Mouse (Mus musculus) testis, adult 2 months (tissue): ENCODE measurements at regions not wholly inside any gene's neighbourhood (a gene's known extent, or its start where the extent isn't known, plus 50 kb on each side); places are given as distances from the start of the nearest gene placed in this dataset.
"Not testable (repeated sequence)": the region's sequence is repeated elsewhere in the genome, so short reads cannot be mapped to it uniquely, and the experiment has no call there.

ENCODE experiments used
- H3K27ac ChIP-seq: fragments of 200-500 bp; 2 replicates; pipeline ENCODE4 v1.5.1; 2012; ENCODE audit warnings: low read depth, low read length; ENCODE audit not compliant: control insufficient read depth, insufficient read depth
- H3K27me3 ChIP-seq: fragments of 200-500 bp; 2 replicates; pipeline ENCODE4 v1.6.1; 2012; ENCODE audit warnings: mild to moderate bottlenecking, low read length, moderate library complexity; ENCODE audit not compliant: control insufficient read depth, insufficient read depth
- H3K36me3 ChIP-seq: fragments of 200-500 bp; 2 replicates; pipeline ENCODE4 v1.6.1; 2012; ENCODE audit warnings: mild to moderate bottlenecking, low read length; ENCODE audit not compliant: control insufficient read depth, insufficient read depth
- H3K4me1 ChIP-seq: fragments of 200-500 bp; 2 replicates; pipeline ENCODE4 v1.6.1; 2012; ENCODE audit warnings: low read length; ENCODE audit not compliant: control insufficient read depth, insufficient read depth
- H3K4me3 ChIP-seq: fragments of 200-500 bp; 2 replicates; pipeline ENCODE4 v1.5.1; 2012; ENCODE audit warnings: low read depth, mild to moderate bottlenecking, low read length, moderate library complexity, mixed read lengths; ENCODE audit not compliant: control insufficient read depth
- CTCF ChIP-seq: fragments of 200-500 bp; IDR thresholded peaks from 2 replicates; pipeline ENCODE4 v1.5.1; 2012; ENCODE audit warnings: low read depth, mild to moderate bottlenecking, inconsistent platforms, low read length, moderate library complexity; ENCODE audit not compliant: control insufficient read depth, insufficient read depth, insufficient replicate concordance
- POLR2A ChIP-seq: fragments of 200-500 bp; IDR thresholded peaks from 2 replicates; pipeline ENCODE4 v1.6.1; 2012; ENCODE audit warnings: low read depth, mild to moderate bottlenecking, inconsistent platforms, low read length, moderate library complexity; ENCODE audit not compliant: control insufficient read depth

DNA sequence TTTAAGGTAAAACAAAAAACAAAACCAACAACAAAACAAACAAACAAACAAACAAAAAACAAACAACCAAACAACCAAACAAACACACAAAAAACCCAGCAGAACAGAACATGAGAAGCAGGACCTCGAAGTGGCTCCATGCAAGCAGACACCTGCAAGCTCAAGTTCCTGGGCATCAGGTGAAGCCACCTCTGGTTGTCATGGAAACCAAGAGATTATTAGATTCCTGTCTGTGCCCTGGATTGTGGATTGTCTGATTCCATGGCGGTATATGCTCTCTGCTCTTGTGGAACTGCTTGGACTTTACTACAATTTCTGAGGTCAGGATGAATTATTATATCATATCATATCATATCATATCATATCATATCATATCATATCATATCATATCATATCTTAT is 170.4 kb upstream of the Six2 start:
- Histone ChIP-seq H3K4me3 (no peak overlapping the region), H3K27me3 (no peaks in the 10 kb centered on the region), H3K4me1 (no peaks in the 10 kb centered on the region), H3K36me3 (no peaks in the 10 kb centered on the region), H3K27ac (no peak overlapping the region)
- TF ChIP-seq CTCF (no peak), POLR2A (no peak)

DNA sequence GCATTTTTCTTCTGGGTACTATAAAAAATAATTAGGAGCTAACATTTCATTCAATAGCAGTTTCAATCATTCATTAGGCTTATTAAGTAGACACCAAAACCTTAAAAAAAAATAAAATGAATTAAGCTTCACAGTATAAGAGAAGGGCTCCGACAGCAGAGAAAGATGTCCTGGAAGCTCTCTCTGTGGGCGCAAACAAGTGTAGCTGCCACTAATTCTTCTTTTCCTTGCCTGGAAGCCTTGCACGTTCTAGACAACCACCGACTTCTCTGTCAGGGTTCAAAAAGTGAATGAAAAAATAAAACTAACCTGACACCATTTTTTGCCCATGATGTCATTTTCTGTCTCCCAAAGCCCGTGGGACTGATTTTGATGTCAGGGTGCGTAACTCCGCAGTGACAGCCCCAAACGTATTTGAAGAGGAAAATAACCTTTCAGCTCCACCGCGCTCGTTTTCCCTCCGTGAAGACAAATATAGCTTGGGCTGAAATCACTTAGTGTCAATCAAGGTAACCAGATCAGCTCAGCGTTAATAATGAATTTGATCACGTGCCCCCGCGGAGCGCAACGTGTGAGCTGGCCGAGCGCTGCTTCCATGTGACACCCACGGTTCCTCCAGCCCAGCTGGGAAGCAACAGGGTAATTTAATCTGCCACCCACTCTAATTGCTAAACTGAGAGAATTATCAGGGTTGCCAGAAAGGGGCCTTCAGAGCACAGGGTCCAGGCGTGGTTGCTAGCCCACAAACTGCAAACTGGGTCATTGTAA is 169.8 kb upstream of the Six2 start:
- H3K27ac ChIP-seq, result no peak overlapping the region
- no peak for TF ChIP-seq CTCF
- TF ChIP-seq POLR2A, result no peak
- H3K4me3 ChIP-seq, result no peak overlapping the region
- no peaks in the 10 kb centered on the region for H3K4me1 ChIP-seq
- no peaks in the 10 kb centered on the region for H3K27me3 ChIP-seq
- H3K36me3 ChIP-seq, result no peaks in the 10 kb centered on the region

DNA sequence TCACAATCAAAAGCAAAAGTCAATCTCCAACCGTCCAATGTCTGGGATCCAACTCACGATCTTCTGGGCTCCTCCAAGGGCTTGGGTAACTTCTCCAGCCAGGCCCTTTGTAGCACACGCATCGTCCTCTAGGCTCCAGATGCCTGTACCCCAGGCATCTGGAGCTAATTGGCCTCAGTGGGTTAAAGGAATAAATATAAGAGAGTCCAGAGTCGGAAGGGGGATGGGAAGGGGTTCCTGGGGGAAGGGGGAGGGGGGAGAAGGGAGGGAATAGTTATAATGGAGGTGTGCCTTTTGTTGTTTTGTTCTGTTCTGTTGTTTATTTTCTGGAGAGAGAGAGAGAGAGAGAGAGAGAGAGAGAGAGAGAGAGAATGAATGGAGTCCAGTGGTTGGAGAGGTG is 168.8 kb upstream of the Six2 start:
- not testable (repeated sequence) for H3K4me1 ChIP-seq, H3K4me3 ChIP-seq, H3K27ac ChIP-seq, H3K36me3 ChIP-seq, H3K27me3 ChIP-seq

DNA sequence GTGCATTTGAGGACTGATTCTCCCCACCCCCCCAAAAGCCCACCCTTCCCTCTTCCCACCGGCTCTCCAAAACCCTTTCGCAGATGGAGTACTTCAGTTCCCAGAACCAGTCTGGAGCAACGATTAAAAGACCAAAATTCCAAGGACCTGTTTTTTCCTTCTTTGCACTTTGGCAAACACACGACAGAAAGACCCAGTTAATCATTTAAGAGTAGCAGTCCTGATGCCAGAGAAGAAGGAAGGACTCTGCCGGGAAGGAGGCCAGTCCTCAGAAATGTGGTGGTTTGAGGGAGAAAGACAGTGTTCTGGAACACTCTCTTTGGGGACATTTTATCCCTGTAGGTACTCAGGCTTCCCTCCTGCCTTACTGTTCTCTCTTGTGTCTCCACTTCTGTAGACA is 165.1 kb upstream of the Six2 start:
- no peak for TF ChIP-seq POLR2A
- no peak for TF ChIP-seq CTCF
- Histone ChIP-seq H3K4me1 (no peaks in the 10 kb centered on the region), H3K4me3 (no peak overlapping the region), H3K27ac (no peak overlapping the region), H3K27me3 (no peaks in the 10 kb centered on the region), H3K36me3 (no peaks in the 10 kb centered on the region)

DNA sequence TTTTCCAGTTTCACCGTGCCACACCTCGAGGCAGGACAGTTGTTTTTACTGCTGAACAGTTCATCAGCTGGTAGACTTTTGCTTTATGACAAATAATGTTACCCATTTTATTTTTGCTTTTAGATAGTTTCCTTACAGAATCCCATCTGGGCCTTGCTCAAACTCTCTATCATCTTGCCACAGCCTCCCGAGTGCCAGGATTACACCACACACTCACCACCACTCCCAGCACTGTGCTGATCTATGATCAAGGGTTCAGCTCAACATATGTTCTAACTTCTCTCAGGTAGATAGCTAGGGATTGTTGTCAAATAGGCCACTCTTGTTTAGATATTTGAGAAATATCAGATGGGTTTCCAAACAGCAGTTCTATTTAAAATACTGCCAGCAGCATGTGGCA is 160.5 kb upstream of the Six2 start:
- no peak for TF ChIP-seq CTCF
- TF ChIP-seq POLR2A, result no peak
- no peaks in the 10 kb centered on the region for H3K27me3 ChIP-seq
- H3K4me1 ChIP-seq, result no peaks in the 10 kb centered on the region
- no peak overlapping the region for H3K27ac ChIP-seq
- H3K4me3 ChIP-seq, result no peak overlapping the region
- no peaks in the 10 kb centered on the region for H3K36me3 ChIP-seq

DNA sequence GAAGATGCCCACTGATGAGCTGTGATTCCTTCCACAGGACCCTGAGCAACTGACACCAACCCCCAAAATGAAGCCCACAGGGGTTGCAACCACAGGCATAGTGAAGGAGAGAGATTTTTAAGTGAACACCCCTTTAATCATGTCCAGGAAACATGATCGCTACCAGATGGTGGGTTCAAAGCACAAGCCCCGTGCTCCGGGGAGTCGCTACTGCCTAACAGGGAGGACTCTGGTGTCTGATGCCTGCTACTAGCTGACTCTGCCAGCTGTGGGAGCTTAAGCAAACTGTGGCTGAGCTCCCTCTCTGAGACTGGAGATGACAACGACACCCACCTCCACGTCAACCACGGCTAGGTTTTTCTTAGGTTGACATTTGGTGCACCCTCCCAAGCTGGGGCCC is 159.7 kb upstream of the Six2 start:
- no peaks in the 10 kb centered on the region for H3K4me1 ChIP-seq
- no peak for TF ChIP-seq CTCF
- TF ChIP-seq POLR2A, result no peak
- H3K27me3 ChIP-seq, result no peaks in the 10 kb centered on the region
- H3K27ac ChIP-seq, result no peak overlapping the region
- H3K4me3 ChIP-seq, result no peak overlapping the region
- H3K36me3 ChIP-seq, result no peaks in the 10 kb centered on the region

DNA sequence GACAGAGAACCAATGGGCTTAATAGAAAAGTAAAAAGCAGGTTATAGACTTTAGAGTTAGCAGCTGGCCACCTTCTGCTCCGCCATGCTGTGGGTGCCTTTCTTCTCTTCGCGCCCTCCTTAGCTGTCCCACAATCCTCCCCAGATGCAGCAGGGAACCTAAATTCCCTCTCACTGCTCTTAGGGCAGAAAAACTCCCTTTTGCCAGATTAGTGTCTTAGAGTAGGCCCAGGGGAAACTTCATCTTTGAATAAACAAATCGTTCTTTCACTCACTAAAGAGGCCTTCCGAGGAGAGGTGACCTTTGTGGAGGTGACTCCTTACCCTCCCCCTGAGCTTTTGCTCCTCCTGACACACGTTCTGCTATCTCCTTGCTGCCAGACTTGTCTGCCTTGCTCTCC is 157.0 kb upstream of the Six2 start:
- Histone ChIP-seq H3K27me3 (no peaks in the 10 kb centered on the region), H3K4me1 (no peaks in the 10 kb centered on the region), H3K4me3 (no peak overlapping the region), H3K36me3 (no peaks in the 10 kb centered on the region), H3K27ac (no peak overlapping the region)
- TF ChIP-seq CTCF, result no peak
- no peak for TF ChIP-seq POLR2A

DNA sequence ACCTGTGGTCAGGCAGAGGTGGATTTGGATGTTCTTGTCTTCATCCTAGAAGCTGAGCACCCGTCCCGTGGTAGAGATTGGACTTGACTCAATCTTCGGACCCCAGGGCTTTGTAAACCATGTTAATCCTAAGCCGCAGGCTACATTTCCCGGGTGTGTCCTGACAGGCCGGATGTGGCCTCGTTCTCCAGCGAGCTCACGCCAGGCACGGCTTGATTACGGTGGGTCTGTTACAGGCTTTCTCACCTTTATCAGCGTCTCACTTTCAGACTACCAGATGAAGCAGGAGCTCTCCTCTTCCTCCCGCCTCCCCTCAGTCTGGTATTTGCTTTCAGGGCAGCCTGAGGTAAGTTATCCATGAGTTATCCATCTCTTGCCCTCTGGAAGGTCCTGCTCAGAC is 156.4 kb upstream of the Six2 start:
- TF ChIP-seq CTCF, result no peak
- TF ChIP-seq POLR2A, result no peak
- H3K36me3 ChIP-seq, result no peaks in the 10 kb centered on the region

More for the DNA sequence above, 156.4 kb upstream of the Six2 start:
- Histone ChIP-seq H3K4me1 (no peaks in the 10 kb centered on the region), H3K27me3 (no peaks in the 10 kb centered on the region), H3K4me3 (no peak overlapping the region), H3K27ac (no peak overlapping the region)
